Mouse (Mus musculus) limb, embryonic 10.5 days (tissue): Measurements from ENCODE around the gene Tk1. TPM values are rescaled to one million over a fixed set of nuclear protein-coding genes. Genes with fewer than 3 reads are reported as not detected.

Experiments
- DNase-seq: peaks from one replicate; pipeline ENCODE4 v3.0.0-alpha.2; 2017; ENCODE audit warnings: low spot score
- H3K27ac ChIP-seq: fragments of 300-500 bp; sonication (generic); 2 replicates; pipeline ENCODE4 v1.5.1; 2016; ENCODE audit warnings: mild to moderate bottlenecking
- H3K27me3 ChIP-seq: fragments of 300-500 bp; sonication (generic); 2 replicates; pipeline ENCODE4 v1.6.1; 2016; ENCODE audit warnings: low read depth, mild to moderate bottlenecking; ENCODE audit not compliant: poor library complexity, severe bottlenecking
- H3K36me3 ChIP-seq: fragments of 300-500 bp; sonication (generic); 2 replicates; pipeline ENCODE4 v1.6.1; 2016; ENCODE audit warnings: mild to moderate bottlenecking, moderate library complexity
- H3K4me1 ChIP-seq: fragments of 300-500 bp; sonication (generic); 2 replicates; pipeline ENCODE4 v1.6.1; 2016
- H3K4me3 ChIP-seq: fragments of 300-500 bp; sonication (generic); 2 replicates; pipeline ENCODE4 v1.5.1; 2016; ENCODE audit warnings: mild to moderate bottlenecking, moderate library complexity
- H3K9me3 ChIP-seq: fragments of 300-500 bp; sonication (generic); replicated peaks from 2 replicates; pipeline ENCODE4 v1.6.1; 2016; ENCODE audit warnings: mild to moderate bottlenecking
- WGBS: fragments of 180-500 bp; shearing (Covaris S2); methylation state at CpG from one replicate; pipeline ENCODE4 v1.1.7; 2016; 5-methylcytosine and 5-hydroxymethylcytosine counted together
- polyA plus RNA-seq: library from polyadenylated mRNA; unstranded; fragments of >200 nt; fragmentation: Nextera tagmentation; extraction: Ambion mirVana; gene quantifications from 2 replicates; pipeline ENCODE4 v1.2.1, GENCODE M21; 2016

The Tk1 gene
- polyA plus RNA-seq, 1 experiment from 2014 or later, result 170 TPM

- H3K4me1 ChIP-seq, result peaks cover 62% of the 10 kb centered on the region
- no peaks in the 10 kb centered on the region for H3K9me3 ChIP-seq
- DNase-seq, result peak; percentile 76
- H3K36me3 ChIP-seq, result peaks cover 36% of the 10 kb centered on the region
- H3K27ac ChIP-seq, result peak overlapping the region; percentile 91
- peaks cover 35% of the 10 kb centered on the region for H3K27me3 ChIP-seq
- H3K4me3 ChIP-seq, result peak overlapping the region; percentile 66
- WGBS, result 3% methylated on average over 38 of the region's 38 CpGs
Measured at GRCm38 (mm10) chr11:117779434-117780198, 46.3 kb downstream of the Tk1 start.

DNA sequence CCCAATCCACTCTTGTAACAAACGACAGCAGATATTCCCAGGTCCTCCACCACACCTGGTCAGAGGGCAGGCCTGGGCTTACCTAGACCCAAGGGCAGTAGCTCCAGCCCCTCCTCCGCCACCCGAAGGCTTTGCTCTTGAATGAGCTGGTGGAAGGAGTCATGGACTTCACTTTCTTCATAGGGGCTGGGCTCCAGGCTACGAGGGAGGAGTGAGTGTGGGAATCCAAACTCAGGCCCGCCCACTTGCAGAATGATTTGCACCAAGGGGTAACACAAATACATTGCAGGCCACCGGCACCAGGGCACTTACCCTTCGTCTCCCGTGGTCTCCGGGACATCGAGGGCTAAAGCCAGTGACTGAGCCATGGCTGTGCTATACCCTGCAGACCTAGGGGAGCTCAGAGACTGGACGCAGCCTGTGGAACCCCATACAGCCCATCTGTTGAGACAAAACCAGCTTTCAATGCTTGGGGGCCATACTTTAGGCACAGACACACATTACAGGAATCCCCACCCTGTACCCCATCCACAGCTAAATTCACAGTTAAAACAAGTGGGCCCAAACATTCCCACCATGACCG, 47.0 kb downstream of the Tk1 start:
- H3K9me3 ChIP-seq, result no peaks in the 10 kb centered on the region
- WGBS, result 52% methylated on average over 12 of the region's 12 CpGs
- DNase-seq, result peak; percentile 53
- H3K4me3 ChIP-seq, result peak overlapping the region; percentile 66
- peaks cover 29% of the 10 kb centered on the region for H3K27me3 ChIP-seq
- peaks cover 62% of the 10 kb centered on the region for H3K4me1 ChIP-seq
- H3K27ac ChIP-seq, result peak overlapping the region; percentile 91
- peaks cover 42% of the 10 kb centered on the region for H3K36me3 ChIP-seq

GRCm38 (mm10) chr11:117778031-117778430, 47.9 kb downstream of the Tk1 start:
- no peak for DNase-seq
- peaks cover 51% of the 10 kb centered on the region for H3K36me3 ChIP-seq
- peaks cover 54% of the 10 kb centered on the region for H3K4me1 ChIP-seq
- 94% methylated on average over 11 of the region's 11 CpGs for WGBS
- H3K4me3 ChIP-seq, result no peak overlapping the region
- peaks cover 20% of the 10 kb centered on the region for H3K27me3 ChIP-seq
- H3K27ac ChIP-seq, result peak overlapping the region; percentile 91; the same call in 1 of the 2 replicates
- H3K9me3 ChIP-seq, result no peaks in the 10 kb centered on the region

- Histone ChIP-seq H3K36me3 (peaks cover 61% of the 10 kb centered on the region), H3K4me1 (peaks cover 45% of the 10 kb centered on the region), H3K27me3 (peaks cover 10% of the 10 kb centered on the region), H3K9me3 (no peaks in the 10 kb centered on the region), H3K27ac (no peak overlapping the region), H3K4me3 (no peak overlapping the region)
- DNase-seq, result no peak
- 91% methylated on average over 5 of the region's 5 CpGs for WGBS
Measured at GRCm38 (mm10) chr11:117777111-117777510, 48.8 kb downstream of the Tk1 start.

DNA sequence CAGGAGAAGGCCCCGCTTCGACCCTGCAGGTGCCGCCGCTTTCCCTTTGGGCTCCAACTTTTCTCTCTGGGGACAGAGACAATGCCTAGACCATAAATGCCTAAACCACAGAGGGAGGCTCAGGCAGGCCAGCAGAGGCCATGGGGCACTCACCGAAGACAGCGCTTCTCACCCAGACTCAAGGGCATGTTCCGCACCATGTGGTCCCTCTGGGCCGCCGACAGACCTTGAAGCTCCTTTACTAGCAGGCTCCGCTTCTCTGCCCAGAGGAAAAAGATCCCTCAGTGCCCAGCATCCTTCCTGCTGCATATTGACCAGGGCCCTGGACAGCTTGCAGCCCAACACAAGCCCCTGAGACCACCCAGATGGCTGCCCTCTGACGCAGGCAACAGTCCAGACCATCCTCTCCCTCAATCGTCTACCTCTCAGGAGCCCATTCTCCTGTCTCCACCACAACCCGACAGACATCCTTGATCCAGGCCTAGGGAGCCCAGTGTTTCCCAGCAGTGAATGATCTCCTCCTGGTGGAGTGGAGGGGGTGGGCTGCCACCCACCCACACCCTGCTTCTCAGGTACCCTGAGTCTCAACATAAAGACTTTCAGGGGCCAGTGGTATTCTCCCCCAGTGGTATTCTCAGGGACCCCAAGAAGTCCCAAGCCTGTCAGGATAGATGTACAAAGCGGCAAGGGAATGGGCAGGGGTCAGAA, 49.7 kb downstream of the Tk1 start:
- DNase-seq, result no peak
- H3K27ac ChIP-seq, result no peak overlapping the region; the same call in 1 of the 2 replicates
- H3K36me3 ChIP-seq, result peaks cover 69% of the 10 kb centered on the region
- H3K4me3 ChIP-seq, result no peak overlapping the region
- peaks cover 36% of the 10 kb centered on the region for H3K4me1 ChIP-seq
- H3K27me3 ChIP-seq, result peaks cover 2% of the 10 kb centered on the region
- H3K9me3 ChIP-seq, result no peaks in the 10 kb centered on the region
- 91% methylated on average over 14 of the region's 14 CpGs for WGBS

- Histone ChIP-seq H3K9me3 (no peaks in the 10 kb centered on the region), H3K27me3 (no peaks in the 10 kb centered on the region), H3K4me3 (no peak overlapping the region), H3K36me3 (peaks cover 75% of the 10 kb centered on the region), H3K27ac (no peak overlapping the region), H3K4me1 (peaks cover 30% of the 10 kb centered on the region)
- WGBS, result 90% methylated on average over 12 of the region's 13 CpGs
- DNase-seq, result no peak
Measured at GRCm38 (mm10) chr11:117775540-117775939, 50.4 kb downstream of the Tk1 start.

DNA sequence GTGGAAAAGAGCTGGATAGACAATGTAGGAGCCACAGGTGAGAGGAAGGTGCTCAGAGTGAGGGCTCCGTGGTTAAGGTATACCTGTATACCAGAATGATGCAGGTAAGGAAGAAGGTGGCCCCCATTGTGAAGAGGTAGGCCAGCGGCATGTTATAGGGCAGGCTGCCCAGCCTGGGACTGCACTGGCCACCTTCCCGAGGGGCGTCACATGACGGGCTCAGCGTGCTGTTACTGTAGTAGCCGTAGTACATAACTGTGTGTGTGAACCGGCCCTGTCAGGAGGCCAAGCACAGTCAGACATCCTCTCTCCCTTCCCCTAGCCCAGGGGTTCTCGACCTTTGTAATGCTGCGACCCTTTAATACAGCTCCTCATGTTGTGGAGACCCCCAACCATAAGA, 51.0 kb downstream of the Tk1 start:
- 95% methylated on average over 10 of the region's 10 CpGs for WGBS
- H3K36me3 ChIP-seq, result peaks cover 81% of the 10 kb centered on the region
- DNase-seq, result no peak
- no peaks in the 10 kb centered on the region for H3K9me3 ChIP-seq
- peaks cover 28% of the 10 kb centered on the region for H3K4me1 ChIP-seq
- no peak overlapping the region for H3K4me3 ChIP-seq
- no peak overlapping the region for H3K27ac ChIP-seq
- H3K27me3 ChIP-seq, result no peaks in the 10 kb centered on the region

GRCm38 (mm10) chr11:117772352-117772751, 53.5 kb downstream of the Tk1 start:
- Histone ChIP-seq H3K36me3 (peaks cover 86% of the 10 kb centered on the region), H3K27ac (no peak overlapping the region), H3K9me3 (no peaks in the 10 kb centered on the region), H3K4me3 (no peak overlapping the region), H3K27me3 (no peaks in the 10 kb centered on the region), H3K4me1 (peaks cover 14% of the 10 kb centered on the region)
- 95% methylated on average over 7 of the region's 7 CpGs for WGBS
- no peak for DNase-seq

- Histone ChIP-seq H3K4me3 (no peak overlapping the region), H3K36me3 (peaks cover 84% of the 10 kb centered on the region), H3K9me3 (no peaks in the 10 kb centered on the region), H3K27me3 (no peaks in the 10 kb centered on the region), H3K27ac (no peak overlapping the region), H3K4me1 (peaks cover 14% of the 10 kb centered on the region)
- no peak for DNase-seq
- 83% methylated on average over 10 of the region's 10 CpGs for WGBS
Measured at GRCm38 (mm10) chr11:117770407-117770806, 55.5 kb downstream of the Tk1 start.

DNA sequence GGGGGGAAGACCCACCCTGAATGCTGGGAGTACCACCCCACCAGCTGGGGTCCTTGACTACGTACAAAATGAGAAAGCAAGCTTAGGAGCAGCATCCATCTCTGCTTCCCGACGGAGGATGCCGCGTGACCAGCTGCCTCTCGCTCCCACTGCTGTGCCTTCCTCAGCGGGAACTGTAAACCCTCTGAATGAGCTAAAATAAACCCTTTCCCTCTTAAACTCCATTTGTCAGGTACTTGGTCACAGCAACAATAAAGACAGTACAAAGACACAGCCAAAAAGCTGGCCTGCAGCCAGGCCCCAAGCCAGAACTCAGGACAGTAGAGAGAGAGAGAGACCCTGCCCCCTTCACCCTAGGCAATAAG, 56.2 kb downstream of the Tk1 start:
- Histone ChIP-seq H3K27ac (0 out of 2 replicates have a peak overlapping the region, but pooled peaks have one; percentile 30), H3K4me3 (no peak overlapping the region), H3K4me1 (peaks cover 14% of the 10 kb centered on the region), H3K9me3 (no peaks in the 10 kb centered on the region), H3K27me3 (no peaks in the 10 kb centered on the region), H3K36me3 (peaks cover 84% of the 10 kb centered on the region)
- DNase-seq, result no peak
- 90% methylated on average over 7 of the region's 7 CpGs for WGBS

GRCm38 (mm10) chr11:117768725-117769682, 56.9 kb downstream of the Tk1 start:
- no peaks in the 10 kb centered on the region for H3K9me3 ChIP-seq
- peaks cover 14% of the 10 kb centered on the region for H3K4me1 ChIP-seq
- H3K36me3 ChIP-seq, result peaks cover 84% of the 10 kb centered on the region
- 91% methylated on average over 20 of the region's 20 CpGs for WGBS
- no peak overlapping the region for H3K4me3 ChIP-seq
- 0 out of 2 replicates have a peak overlapping the region, but pooled peaks have one; percentile 30 for H3K27ac ChIP-seq
- H3K27me3 ChIP-seq, result no peaks in the 10 kb centered on the region
- no peak for DNase-seq

DNA sequence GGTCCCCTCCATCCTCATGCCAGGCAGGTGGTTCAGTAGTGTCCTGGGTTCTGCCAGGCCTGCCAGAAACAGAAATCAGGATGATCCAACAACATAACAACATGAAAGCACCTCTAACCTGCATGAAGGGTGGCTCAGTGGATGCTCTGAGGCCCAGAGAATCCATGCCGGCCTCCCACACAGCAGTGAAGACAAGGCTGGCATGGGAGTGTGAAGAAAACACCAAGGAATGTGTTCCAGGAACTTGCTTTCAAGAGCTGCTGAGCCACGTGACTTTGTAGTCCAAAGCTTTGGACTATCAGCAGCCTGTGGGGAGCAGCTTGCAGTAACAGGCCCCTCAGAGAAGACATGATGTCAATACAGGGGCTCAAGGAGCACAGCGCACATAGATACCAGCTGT, 59.6 kb downstream of the Tk1 start:
- no peak for DNase-seq
- H3K27me3 ChIP-seq, result no peaks in the 10 kb centered on the region
- no peaks in the 10 kb centered on the region for H3K9me3 ChIP-seq
- H3K36me3 ChIP-seq, result peaks cover 73% of the 10 kb centered on the region
- H3K27ac ChIP-seq, result no peak overlapping the region
- no peak overlapping the region for H3K4me3 ChIP-seq
- peaks cover 14% of the 10 kb centered on the region for H3K4me1 ChIP-seq
- 89% methylated on average over 3 of the region's 3 CpGs for WGBS
